Mouse (Mus musculus): ENCODE results near the gene Tmem184b. TPM values are rescaled to one million over a fixed set of nuclear protein-coding genes. Genes with fewer than 3 reads are reported as not detected.

Gene Tmem184b
- polyA plus RNA-seq, 1 experiment from 2014 or later = 52.7 TPM

DNA sequence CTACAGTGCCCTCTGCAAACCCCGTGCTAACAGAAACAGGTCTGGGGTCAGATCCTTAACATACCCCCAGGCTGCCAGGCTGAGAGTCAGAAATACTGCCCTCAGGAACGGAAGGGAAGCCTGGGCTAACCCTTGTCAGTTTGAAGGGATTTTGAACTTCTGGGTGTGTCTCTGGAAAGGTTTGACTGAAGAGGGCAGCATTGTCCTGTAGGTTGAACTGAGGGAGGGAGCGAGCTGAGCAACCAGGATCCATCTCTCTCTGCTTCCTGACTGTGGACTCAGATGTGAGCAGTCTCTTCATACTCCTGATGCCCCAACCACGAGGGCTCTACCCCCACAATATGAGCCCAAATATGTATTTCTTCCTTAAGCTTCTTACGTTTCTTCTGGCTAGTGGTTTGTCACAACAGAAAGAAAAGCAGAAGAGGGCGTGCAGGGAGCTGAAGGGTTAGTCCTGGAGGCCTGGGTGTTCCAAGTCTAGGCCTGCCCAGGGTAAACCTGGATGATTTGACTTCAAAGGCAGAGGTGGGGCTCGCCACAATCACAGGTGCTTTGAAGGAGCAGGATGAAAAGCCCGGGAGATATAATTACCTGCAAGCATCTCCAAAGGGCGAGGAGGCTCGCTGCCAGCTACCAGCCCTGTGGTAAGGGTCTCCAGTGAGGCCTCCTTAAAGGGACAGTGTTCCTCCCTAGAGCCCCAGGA is 8.1 kb upstream of the Tmem184b start:
- no peak for ATAC-seq (ENCODE audit: insufficient read depth, low FRiP score)
- Histone ChIP-seq H3K9me3 (replicated peaks; ENCODE audit: control insufficient read depth, low read length) (no peaks in the 10 kb centered on the region), H3K9ac (ENCODE audit: low read length) (no peak overlapping the region), H3K27ac (ENCODE audit: low read length) (peak overlapping the region; percentile 3; the same call in 1 of the 2 replicates), H3K36me3 (ENCODE audit: control insufficient read depth, insufficient read depth, low read length) (no peaks in the 10 kb centered on the region), H3K4me3 (replicated peaks; ENCODE audit: low read length) (no peak overlapping the region), H3K4me1 (ENCODE audit: control insufficient read depth, insufficient read depth, low read length) (no peaks in the 10 kb centered on the region), H3K27me3 (ENCODE audit: control insufficient read depth, insufficient read depth, low read length) (no peaks in the 10 kb centered on the region), H3K4me2 (ENCODE audit: low read depth, low read length) (no peak overlapping the region)
- WGBS = 62% methylated on average over 10 of the region's 10 CpGs

DNA sequence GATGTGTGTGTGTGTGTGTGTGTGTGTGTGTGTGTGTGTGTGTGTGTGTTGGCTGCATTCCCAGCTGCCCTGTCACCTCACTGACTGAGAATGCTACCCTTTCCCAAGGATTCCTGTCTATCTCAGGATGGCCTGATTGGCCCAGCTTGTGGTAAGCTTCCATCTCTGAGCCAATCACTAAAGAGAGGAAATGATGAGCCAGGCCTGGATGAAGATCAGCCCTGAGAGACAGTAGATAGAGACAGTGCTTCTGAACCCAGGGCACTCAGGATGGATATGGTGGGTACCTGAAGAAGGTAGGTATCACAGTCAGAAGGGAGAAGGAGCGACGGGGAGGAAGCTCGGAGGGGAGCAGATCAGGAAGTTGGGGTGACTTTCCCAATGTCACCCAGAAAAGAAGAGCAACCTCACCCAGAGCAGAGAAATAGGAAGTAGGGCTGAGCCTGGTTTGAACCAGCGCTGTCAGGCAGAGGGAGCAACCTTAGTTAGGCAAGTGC is 5.8 kb upstream of the Tmem184b start:
- peaks cover 2% of the 10 kb centered on the region; the same call in 1 of the 2 replicates for H3K4me1 ChIP-seq (ENCODE audit: control insufficient read depth, insufficient read depth, low read length)
- H3K27ac ChIP-seq (ENCODE audit: low read length) = no peak overlapping the region
- no peak for ATAC-seq (ENCODE audit: insufficient read depth, low FRiP score)
- WGBS = 74% methylated on average over 4 of the region's 4 CpGs
- H3K4me3 ChIP-seq (replicated peaks; ENCODE audit: low read length) = no peak overlapping the region
- H3K27me3 ChIP-seq (ENCODE audit: control insufficient read depth, insufficient read depth, low read length) = no peaks in the 10 kb centered on the region
- H3K4me2 ChIP-seq (ENCODE audit: low read depth, low read length) = no peak overlapping the region
- H3K36me3 ChIP-seq (ENCODE audit: control insufficient read depth, insufficient read depth, low read length) = no peaks in the 10 kb centered on the region
- no peak overlapping the region for H3K9ac ChIP-seq (ENCODE audit: low read length)
- H3K9me3 ChIP-seq (replicated peaks; ENCODE audit: control insufficient read depth, low read length) = no peaks in the 10 kb centered on the region

DNA sequence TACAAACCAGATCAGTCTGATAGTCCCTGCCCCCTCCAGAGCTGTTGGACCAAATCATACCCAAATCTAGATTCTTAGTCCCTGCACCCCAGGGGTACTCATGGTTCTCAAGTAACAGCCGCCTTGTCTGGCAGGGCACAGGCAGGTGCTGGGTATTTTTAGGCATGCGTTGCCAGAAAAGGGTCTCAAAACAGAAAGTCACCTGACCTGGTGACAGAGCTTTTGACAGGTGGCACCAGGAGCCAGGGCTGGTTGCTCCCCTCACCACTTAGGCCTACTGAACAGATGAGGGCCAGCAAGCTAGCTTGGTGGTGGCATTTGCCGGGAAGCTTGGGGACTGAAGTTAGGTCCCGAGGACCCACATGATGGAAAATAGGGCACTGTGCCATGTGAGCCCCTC is 3.2 kb upstream of the Tmem184b start:
- Histone ChIP-seq H3K9ac (ENCODE audit: low read length) (no peak overlapping the region), H3K9me3 (replicated peaks; ENCODE audit: control insufficient read depth, low read length) (no peaks in the 10 kb centered on the region), H3K27ac (ENCODE audit: low read length) (no peak overlapping the region), H3K4me3 (replicated peaks; ENCODE audit: low read length) (no peak overlapping the region), H3K36me3 (ENCODE audit: control insufficient read depth, insufficient read depth, low read length) (no peaks in the 10 kb centered on the region), H3K27me3 (ENCODE audit: control insufficient read depth, insufficient read depth, low read length) (no peaks in the 10 kb centered on the region), H3K4me1 (ENCODE audit: control insufficient read depth, insufficient read depth, low read length) (peaks cover 14% of the 10 kb centered on the region), H3K4me2 (ENCODE audit: low read depth, low read length) (no peak overlapping the region)
- ATAC-seq (ENCODE audit: insufficient read depth, low FRiP score) = no peak
- WGBS = 80% methylated on average over 4 of the region's 4 CpGs

DNA sequence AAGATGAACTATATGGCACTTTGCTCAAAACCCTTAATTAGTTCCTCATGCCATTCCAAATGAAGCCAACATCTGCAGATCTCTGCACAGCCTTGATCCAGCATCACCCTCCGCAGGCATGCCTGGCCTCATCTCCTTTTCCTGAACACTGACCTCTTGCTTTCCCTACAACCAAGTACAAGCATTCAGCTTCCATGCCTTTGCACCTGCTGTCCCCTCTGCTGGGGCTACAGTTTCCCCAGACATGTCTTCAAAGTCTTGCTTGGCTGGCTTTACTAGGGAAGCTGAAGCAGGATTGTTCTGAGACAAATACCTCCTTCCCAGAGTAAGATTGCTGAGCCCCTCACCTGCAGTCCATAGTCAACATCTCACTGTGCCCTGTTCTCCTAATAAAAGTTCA is 908 bp upstream of the Tmem184b start:
- H3K9me3 ChIP-seq (replicated peaks; ENCODE audit: control insufficient read depth, low read length) = no peaks in the 10 kb centered on the region
- H3K4me3 ChIP-seq (replicated peaks; ENCODE audit: low read length) = no peak overlapping the region
- H3K27ac ChIP-seq (ENCODE audit: low read length) = no peak overlapping the region
- H3K4me2 ChIP-seq (ENCODE audit: low read depth, low read length) = no peak overlapping the region
- 71% methylated on average over 1 of the region's 1 CpGs for WGBS
- ATAC-seq (ENCODE audit: insufficient read depth, low FRiP score) = no peak
- no peaks in the 10 kb centered on the region for H3K27me3 ChIP-seq (ENCODE audit: control insufficient read depth, insufficient read depth, low read length)
- no peaks in the 10 kb centered on the region for H3K36me3 ChIP-seq (ENCODE audit: control insufficient read depth, insufficient read depth, low read length)
- no peak overlapping the region for H3K9ac ChIP-seq (ENCODE audit: low read length)
- peaks cover 35% of the 10 kb centered on the region for H3K4me1 ChIP-seq (ENCODE audit: control insufficient read depth, insufficient read depth, low read length)

DNA sequence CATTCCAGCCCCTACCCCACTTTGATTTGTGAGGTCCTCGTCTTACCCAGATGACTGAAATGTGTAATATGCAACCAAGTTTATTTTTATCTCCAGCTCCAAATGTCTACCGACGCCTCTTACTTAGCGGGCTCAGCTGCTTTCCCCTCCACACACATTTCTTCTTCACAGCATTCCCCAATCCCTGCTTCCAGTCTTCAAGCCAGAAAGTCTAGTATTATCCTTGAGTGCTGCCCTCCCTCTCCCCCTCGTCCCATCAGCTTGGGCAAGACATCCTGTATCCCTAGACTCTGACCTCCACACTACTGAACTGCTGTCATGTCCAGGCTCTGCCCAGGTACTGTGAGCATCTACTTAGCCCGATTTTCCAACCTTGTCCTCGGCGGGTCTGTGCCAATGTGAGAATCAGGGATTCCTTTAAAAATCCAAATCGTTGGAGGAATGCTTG is 418 bp upstream of the Tmem184b start:
- 15% methylated on average over 9 of the region's 9 CpGs for WGBS

DNA sequence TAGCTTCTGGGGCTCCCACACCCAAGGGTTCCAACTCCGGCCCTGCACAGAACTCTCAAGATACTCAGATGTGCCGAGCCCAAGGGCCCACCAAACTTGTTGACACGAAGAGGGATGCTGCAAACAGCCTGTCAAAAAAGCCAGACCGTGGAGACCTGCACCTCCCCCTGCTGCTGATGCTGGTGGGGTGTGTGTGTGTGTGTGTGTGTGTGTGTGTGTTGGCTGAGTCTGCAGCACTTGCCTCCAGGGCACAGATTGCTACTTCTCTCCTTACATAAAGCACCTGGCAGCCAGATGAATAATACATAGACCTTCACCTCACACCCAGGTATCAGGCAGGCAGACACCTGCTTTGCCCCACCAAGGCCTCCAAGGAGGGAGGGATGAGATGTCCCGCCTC is 1.2 kb downstream of the Tmem184b start:
- WGBS = 14% methylated on average over 5 of the region's 5 CpGs
- no peaks in the 10 kb centered on the region for H3K9me3 ChIP-seq (replicated peaks; ENCODE audit: control insufficient read depth, low read length)
- peak overlapping the region; percentile 77; the same call in 1 of the 2 replicates for H3K27ac ChIP-seq (ENCODE audit: low read length)

More for the DNA sequence above, 418 bp upstream of the Tmem184b start:
- peak overlapping the region; percentile 92 for H3K4me3 ChIP-seq (replicated peaks; ENCODE audit: low read length)
- H3K27me3 ChIP-seq (ENCODE audit: control insufficient read depth, insufficient read depth, low read length) = no peaks in the 10 kb centered on the region
- ATAC-seq (ENCODE audit: insufficient read depth, low FRiP score) = no peak
- peak overlapping the region; percentile 85 for H3K4me2 ChIP-seq (ENCODE audit: low read depth, low read length)
- peaks cover 39% of the 10 kb centered on the region for H3K4me1 ChIP-seq (ENCODE audit: control insufficient read depth, insufficient read depth, low read length)
- H3K36me3 ChIP-seq (ENCODE audit: control insufficient read depth, insufficient read depth, low read length) = no peaks in the 10 kb centered on the region
- peak overlapping the region; percentile 77 for H3K27ac ChIP-seq (ENCODE audit: low read length)
- H3K9ac ChIP-seq (ENCODE audit: low read length) = peak overlapping the region; percentile 93
- H3K9me3 ChIP-seq (replicated peaks; ENCODE audit: control insufficient read depth, low read length) = no peaks in the 10 kb centered on the region

DNA sequence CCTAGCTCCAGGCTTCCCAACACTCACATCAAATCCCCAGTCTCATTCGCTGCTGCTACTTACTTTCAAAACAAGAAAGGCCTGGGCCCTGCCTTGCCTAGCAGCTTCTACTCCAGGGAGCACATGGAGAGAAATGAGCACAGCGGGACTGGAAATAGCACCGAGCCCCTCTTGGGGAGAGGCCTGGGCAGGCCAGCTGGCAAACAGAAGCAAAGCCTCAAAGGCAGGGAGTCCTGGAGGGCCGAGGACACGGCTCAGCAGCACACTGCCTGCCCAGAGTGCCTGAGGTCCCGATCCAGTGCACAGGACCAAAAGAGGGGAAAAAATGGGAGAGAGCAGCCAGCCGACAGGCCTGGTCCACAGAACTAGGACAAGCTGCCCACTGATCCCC is 2.4 kb downstream of the Tmem184b start:
- H3K4me2 ChIP-seq (ENCODE audit: low read depth, low read length) = peak overlapping the region; percentile 85
- 46% methylated on average over 7 of the region's 7 CpGs for WGBS
- H3K27me3 ChIP-seq (ENCODE audit: control insufficient read depth, insufficient read depth, low read length) = no peaks in the 10 kb centered on the region
- H3K4me1 ChIP-seq (ENCODE audit: control insufficient read depth, insufficient read depth, low read length) = peaks cover 41% of the 10 kb centered on the region
- ATAC-seq (ENCODE audit: insufficient read depth, low FRiP score) = no peak
- no peaks in the 10 kb centered on the region for H3K9me3 ChIP-seq (replicated peaks; ENCODE audit: control insufficient read depth, low read length)
- peak overlapping the region; percentile 54 for H3K27ac ChIP-seq (ENCODE audit: low read length)
- H3K9ac ChIP-seq (ENCODE audit: low read length) = peak overlapping the region; percentile 58
- no peaks in the 10 kb centered on the region for H3K36me3 ChIP-seq (ENCODE audit: control insufficient read depth, insufficient read depth, low read length)
- no peak overlapping the region for H3K4me3 ChIP-seq (replicated peaks; ENCODE audit: low read length)

More for the DNA sequence above, 1.2 kb downstream of the Tmem184b start:
- Histone ChIP-seq H3K9ac (ENCODE audit: low read length) (peak overlapping the region; percentile 93), H3K4me1 (ENCODE audit: control insufficient read depth, insufficient read depth, low read length) (peaks cover 41% of the 10 kb centered on the region), H3K36me3 (ENCODE audit: control insufficient read depth, insufficient read depth, low read length) (no peaks in the 10 kb centered on the region), H3K27me3 (ENCODE audit: control insufficient read depth, insufficient read depth, low read length) (no peaks in the 10 kb centered on the region), H3K4me3 (replicated peaks; ENCODE audit: low read length) (peak overlapping the region; percentile 92), H3K4me2 (ENCODE audit: low read depth, low read length) (peak overlapping the region; percentile 85)
- no peak for ATAC-seq (ENCODE audit: insufficient read depth, low FRiP score)

DNA sequence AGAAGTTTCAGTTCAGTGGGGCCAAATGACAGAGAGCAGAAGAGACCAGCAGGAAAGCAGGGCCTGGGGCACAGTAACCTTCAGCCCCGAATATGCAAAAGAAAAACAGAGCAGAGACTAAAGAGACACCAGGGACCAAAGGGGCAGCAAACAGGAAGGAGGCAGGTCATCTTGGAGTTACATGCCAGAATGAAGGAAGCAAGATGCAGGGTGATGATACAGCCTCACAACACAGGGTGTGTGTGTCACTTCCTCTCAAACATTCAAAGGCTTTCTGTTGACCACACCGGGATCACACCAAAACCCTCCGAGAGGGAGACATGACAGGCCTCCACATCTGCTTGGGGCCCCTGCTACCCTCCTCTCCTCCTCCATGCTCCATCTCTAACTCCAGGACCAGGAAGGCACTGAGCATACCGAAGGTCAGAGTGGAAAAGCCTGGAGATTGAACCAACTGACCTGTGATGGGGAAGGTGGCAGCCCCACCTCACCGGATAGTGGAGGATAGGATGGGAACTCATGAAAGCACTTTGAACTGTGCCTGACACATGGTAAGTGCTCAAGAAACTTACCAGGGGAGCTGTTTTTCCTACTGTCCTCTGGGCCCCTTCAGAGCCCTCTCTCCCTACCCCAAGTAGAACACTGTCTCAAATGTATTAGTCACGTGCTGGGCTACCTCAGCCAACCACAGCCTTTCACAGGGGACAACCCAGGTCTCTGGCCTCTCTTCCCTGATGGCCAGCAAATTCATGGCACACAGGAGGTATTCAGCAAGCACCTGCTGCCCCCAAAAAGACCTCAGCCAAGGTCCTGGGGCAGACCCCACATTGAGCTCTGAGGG is 3.0 kb downstream of the Tmem184b start:
- Histone ChIP-seq H3K36me3 (ENCODE audit: control insufficient read depth, insufficient read depth, low read length) (no peaks in the 10 kb centered on the region), H3K4me3 (replicated peaks; ENCODE audit: low read length) (no peak overlapping the region), H3K9me3 (replicated peaks; ENCODE audit: control insufficient read depth, low read length) (no peaks in the 10 kb centered on the region), H3K27me3 (ENCODE audit: control insufficient read depth, insufficient read depth, low read length) (no peaks in the 10 kb centered on the region), H3K9ac (ENCODE audit: low read length) (peak overlapping the region; percentile 58), H3K4me2 (ENCODE audit: low read depth, low read length) (peak overlapping the region; percentile 85), H3K27ac (ENCODE audit: low read length) (peak overlapping the region; percentile 54), H3K4me1 (ENCODE audit: control insufficient read depth, insufficient read depth, low read length) (peaks cover 47% of the 10 kb centered on the region)
- WGBS = 54% methylated on average over 6 of the region's 6 CpGs
- ATAC-seq (ENCODE audit: insufficient read depth, low FRiP score) = no peak

Data from stomach, embryonic 16.5 days (tissue).